Mouse (Mus musculus) macrophage (primary cell): Measurements from ENCODE around the gene Furin. TPM values are rescaled to one million over a fixed set of nuclear protein-coding genes. Genes with fewer than 3 reads are reported as not detected.

Experiments used
- H3K27ac ChIP-seq: fragments of 350-480 bp; formaldehyde crosslinking; 2 replicates; pipeline ENCODE4 v1.9.0; 2021
- H3K36me3 ChIP-seq: fragments of 350-480 bp; formaldehyde crosslinking; 2 replicates; pipeline ENCODE4 v1.9.0; 2021; ENCODE audit errors: inconsistent target
- H3K4me3 ChIP-seq: fragments of 350-480 bp; formaldehyde crosslinking; 2 replicates; pipeline ENCODE4 v1.9.0; 2021; ENCODE audit errors: inconsistent target
- H3K79me2 ChIP-seq: fragments of 350-480 bp; formaldehyde crosslinking; 2 replicates; pipeline ENCODE4 v1.9.0; 2021; ENCODE audit errors: inconsistent target
- WGBS: methylation state at CpG from one replicate; pipeline ENCODE4 v1.1.7; 2026; ENCODE audit warnings: inconsistent platforms; ENCODE audit not compliant: missing documents; 5-methylcytosine and 5-hydroxymethylcytosine counted together
- polyA plus RNA-seq: library from polyadenylated mRNA; stranded (reverse); fragments of 250-400 nt; gene quantifications from 3 replicates; pipeline ENCODE4 v1.2.4, GENCODE M21; 2018; ENCODE audit warnings: inconsistent platforms

Furin gene
- polyA plus RNA-seq, 1 experiment from 2014 or later: 37.1 TPM

DNA sequence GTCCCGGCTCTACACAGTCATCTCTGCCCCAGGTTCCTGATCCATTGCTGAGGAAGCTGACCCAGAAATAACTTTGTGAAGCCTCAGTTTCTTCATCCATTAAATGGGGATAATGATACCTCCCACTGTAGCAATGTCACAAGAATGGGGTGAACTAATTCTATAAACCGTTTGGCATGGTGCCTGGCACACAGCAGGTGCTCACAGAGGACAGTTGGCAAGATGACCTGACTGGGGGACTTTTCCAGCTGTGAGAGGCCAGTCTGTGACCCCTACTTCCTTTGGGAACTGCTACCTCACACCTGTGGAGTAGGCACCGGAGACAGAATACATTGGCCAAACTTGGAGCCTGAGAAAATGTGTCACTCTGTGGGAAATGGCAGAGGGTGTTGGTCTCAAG is 12.8 kb upstream of the Furin start:
- Histone ChIP-seq H3K36me3 (no peaks in the 10 kb centered on the region), H3K79me2 (no peaks in the 10 kb centered on the region), H3K4me3 (no peak overlapping the region), H3K27ac (no peak overlapping the region)
- 92% methylated on average over 3 of the region's 3 CpGs for WGBS

- H3K4me3 ChIP-seq: no peak overlapping the region
- no peak overlapping the region for H3K27ac ChIP-seq
- H3K36me3 ChIP-seq: no peaks in the 10 kb centered on the region
- no peaks in the 10 kb centered on the region for H3K79me2 ChIP-seq
Measured at GRCm38 (mm10) chr7:80417601-80418000, 12.4 kb upstream of the Furin start.

DNA sequence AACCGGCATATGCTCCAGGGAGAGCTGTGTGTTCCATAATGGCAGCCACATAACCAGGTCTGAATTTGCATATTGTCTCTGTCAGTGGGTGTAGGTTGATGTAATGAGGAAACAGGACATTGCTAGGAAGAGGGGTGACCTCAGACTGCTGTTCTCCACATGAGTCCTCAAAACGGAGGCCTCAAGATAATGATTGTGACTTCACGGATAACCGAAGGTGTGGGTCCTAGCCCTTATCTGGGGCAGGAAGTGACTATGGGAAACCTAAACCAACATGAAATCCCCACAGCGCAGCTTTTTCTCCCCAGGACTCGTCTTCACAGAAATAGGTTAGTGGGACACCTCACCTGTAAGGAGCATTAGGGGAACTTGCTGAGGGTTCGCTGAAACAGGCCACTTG is 11.7 kb upstream of the Furin start:
- H3K79me2 ChIP-seq: no peaks in the 10 kb centered on the region
- H3K4me3 ChIP-seq: no peak overlapping the region
- no peaks in the 10 kb centered on the region for H3K36me3 ChIP-seq
- WGBS: 60% methylated on average over 7 of the region's 7 CpGs
- no peak overlapping the region for H3K27ac ChIP-seq

GRCm38 (mm10) chr7:80414303-80414855 is 9.1 kb upstream of the Furin start:
- Histone ChIP-seq H3K27ac (no peak overlapping the region), H3K79me2 (no peaks in the 10 kb centered on the region), H3K36me3 (no peaks in the 10 kb centered on the region), H3K4me3 (no peak overlapping the region)
- 72% methylated on average over 7 of the region's 7 CpGs for WGBS

DNA sequence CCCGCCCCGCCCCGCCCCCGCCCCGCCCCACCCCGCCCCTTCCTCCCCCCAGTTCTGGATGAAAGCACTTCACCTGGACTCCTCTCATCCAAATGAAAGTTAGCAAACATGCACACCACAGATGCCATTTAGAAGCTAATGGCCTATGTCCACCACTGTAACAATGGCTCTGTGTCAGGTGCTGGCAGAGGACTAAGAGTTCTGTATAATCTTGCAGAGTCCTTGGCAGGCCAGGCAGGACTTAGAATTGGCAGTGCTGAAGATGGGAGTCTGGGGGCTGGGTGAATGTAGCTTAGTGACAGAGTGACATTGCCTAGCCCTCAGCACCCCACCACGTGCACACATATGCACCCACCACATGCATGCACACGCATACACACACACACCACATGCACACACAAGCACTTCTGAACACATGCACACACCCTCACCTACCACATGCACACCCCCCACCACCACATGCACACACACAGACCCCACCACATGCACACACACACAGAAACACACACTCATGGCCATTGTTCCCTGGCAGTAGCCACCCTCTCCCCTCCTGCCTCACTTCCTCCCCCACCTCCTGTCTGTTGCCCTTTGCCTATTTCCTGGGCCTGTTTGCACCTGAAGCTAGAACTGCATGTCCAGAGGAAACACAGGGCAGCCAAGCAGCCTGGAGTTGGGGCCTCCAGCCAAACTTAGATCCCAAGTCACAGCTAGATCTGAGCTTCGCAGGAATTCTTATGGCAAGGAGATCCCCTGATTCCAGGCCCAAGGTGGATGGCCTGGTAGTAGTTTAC is 8.5 kb upstream of the Furin start:
- no peak overlapping the region for H3K27ac ChIP-seq
- no peaks in the 10 kb centered on the region for H3K36me3 ChIP-seq
- H3K4me3 ChIP-seq: no peak overlapping the region
- H3K79me2 ChIP-seq: no peaks in the 10 kb centered on the region
- WGBS: 95% methylated on average over 3 of the region's 9 CpGs

- H3K4me3 ChIP-seq: no peak overlapping the region
- WGBS: 99% methylated on average over 5 of the region's 5 CpGs
- no peak overlapping the region for H3K27ac ChIP-seq
- H3K79me2 ChIP-seq: no peaks in the 10 kb centered on the region
- H3K36me3 ChIP-seq: no peaks in the 10 kb centered on the region
Measured at GRCm38 (mm10) chr7:80412781-80413180, 7.5 kb upstream of the Furin start.

DNA sequence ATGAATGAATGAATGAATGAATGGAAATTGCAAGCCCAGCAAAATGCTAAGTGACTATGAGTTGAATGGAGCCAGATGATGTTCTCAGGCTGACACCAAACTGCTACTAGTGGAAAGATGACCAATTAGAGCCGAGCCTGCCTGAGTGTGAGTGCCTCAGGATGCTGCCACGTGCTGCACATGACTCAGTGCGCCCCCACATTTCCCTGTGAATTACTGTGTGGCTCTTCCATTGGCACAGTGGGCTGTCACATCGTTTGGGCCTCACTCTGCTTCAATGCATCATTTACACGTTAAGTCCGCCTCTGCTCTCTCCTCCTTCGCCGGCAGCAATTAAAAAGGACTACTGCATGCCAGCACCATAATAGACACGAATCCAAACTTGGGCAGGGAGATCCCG is 7.0 kb upstream of the Furin start:
- Histone ChIP-seq H3K27ac (no peak overlapping the region), H3K4me3 (no peak overlapping the region), H3K79me2 (no peaks in the 10 kb centered on the region), H3K36me3 (no peaks in the 10 kb centered on the region)
- WGBS: 95% methylated on average over 10 of the region's 10 CpGs

DNA sequence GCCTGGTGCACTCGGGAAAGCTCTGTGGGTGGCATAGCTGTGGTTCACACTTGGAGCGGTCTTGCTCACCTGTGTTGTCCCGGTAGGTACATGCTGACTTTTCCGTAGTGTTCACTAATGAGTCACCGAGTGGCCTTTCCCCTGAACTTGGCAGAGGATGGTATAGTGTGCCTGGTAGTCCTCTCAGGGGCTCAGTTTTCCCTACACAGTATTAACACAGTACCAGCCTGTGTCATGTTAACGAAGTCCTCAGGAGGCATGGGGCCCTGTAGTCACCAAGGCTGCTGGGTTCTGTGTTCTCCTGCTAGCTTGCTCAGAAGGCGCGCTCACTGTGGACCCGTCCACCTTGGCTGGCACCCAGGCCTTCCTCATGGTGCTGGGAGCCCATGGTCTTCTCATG is 5.1 kb upstream of the Furin start:
- no peaks in the 10 kb centered on the region for H3K36me3 ChIP-seq
- WGBS: 91% methylated on average over 9 of the region's 9 CpGs
- no peak overlapping the region for H3K27ac ChIP-seq
- H3K79me2 ChIP-seq: no peaks in the 10 kb centered on the region; the same call in 1 of the 2 replicates
- no peak overlapping the region for H3K4me3 ChIP-seq

DNA sequence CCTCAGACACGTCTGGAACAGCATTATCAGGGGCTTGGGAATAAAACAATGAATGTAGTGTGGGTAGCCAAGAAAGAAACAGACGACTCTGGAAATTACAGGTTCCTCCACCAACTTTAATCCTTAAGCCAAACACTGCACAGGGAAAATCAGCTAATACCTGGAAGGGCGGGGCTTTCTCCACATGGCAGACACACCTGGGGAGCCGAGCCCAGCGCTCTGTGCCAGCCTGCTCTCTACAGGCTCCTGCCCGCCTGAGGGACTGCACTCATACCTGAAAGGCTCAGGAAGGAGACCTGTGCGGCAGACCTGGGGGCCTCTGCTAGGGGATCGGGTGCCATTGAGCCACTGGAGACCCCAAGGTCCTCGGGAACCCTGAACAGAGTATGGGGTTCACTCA is 2.5 kb upstream of the Furin start:
- Histone ChIP-seq H3K36me3 (no peaks in the 10 kb centered on the region), H3K27ac (no peak overlapping the region), H3K4me3 (no peak overlapping the region), H3K79me2 (no peaks in the 10 kb centered on the region; the same call in 1 of the 2 replicates)
- 92% methylated on average over 9 of the region's 9 CpGs for WGBS

DNA sequence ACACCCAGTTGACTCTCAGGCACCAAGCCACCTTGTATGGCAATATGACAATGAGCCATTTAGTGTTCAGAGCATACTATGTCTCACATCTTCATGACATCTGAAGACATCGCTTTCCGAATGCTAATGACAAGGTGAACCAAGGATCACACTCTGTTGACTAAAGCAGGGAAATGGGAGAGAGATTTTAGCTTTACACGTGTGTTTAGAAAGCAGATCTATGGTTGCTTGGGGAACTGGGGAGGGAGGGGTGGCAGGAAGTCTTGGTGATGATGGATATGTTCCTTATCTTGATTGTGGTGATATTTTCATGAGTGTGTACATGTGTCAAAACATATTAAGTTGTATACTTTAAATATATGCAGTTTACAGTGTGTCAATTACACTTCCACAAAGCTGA is 950 bp upstream of the Furin start:
- Histone ChIP-seq H3K36me3 (no peaks in the 10 kb centered on the region), H3K27ac (no peak overlapping the region), H3K4me3 (no peak overlapping the region), H3K79me2 (peaks cover 7% of the 10 kb centered on the region)
- 76% methylated on average over 3 of the region's 3 CpGs for WGBS

GRCm38 (mm10) chr7:80404101-80404894 is 938 bp downstream of the Furin start:
- Histone ChIP-seq H3K36me3 (no peaks in the 10 kb centered on the region), H3K79me2 (peaks cover 26% of the 10 kb centered on the region), H3K4me3 (peak overlapping the region; percentile 19; the same call in 1 of the 2 replicates), H3K27ac (peak overlapping the region; percentile 92)
- 19% methylated on average over 7 of the region's 7 CpGs for WGBS

DNA sequence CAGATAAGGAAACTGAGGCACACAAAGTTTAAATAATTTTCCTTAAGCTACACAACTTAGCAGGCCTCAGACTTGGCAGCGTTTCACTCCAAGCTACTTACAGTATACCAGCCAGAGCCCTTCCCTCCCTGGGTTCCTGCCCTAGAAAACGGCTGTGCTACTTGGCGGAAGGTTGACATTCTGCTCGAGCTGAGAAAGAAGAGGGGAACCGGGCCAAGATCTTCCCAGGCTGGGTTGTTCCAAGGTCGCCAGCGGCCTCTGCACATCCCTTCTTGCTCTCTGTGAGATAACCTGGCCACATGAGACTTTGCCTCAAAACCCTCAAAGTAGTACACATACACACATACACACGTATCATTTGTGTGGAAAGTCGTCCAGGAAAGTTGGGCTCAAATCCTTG is 1.7 kb downstream of the Furin start:
- WGBS: 13% methylated on average over 6 of the region's 9 CpGs
- Histone ChIP-seq H3K4me3 (peak overlapping the region; percentile 35), H3K27ac (peak overlapping the region; percentile 92), H3K79me2 (peaks cover 33% of the 10 kb centered on the region), H3K36me3 (no peaks in the 10 kb centered on the region)

- H3K36me3 ChIP-seq: peaks cover 4% of the 10 kb centered on the region; the same call in 1 of the 2 replicates
- peaks cover 41% of the 10 kb centered on the region for H3K79me2 ChIP-seq
- H3K27ac ChIP-seq: peak overlapping the region; percentile 92
- 1% methylated on average over 68 of the region's 92 CpGs for WGBS
- H3K4me3 ChIP-seq: peak overlapping the region; percentile 35
Measured at GRCm38 (mm10) chr7:80402651-80403321, 2.5 kb downstream of the Furin start.

DNA sequence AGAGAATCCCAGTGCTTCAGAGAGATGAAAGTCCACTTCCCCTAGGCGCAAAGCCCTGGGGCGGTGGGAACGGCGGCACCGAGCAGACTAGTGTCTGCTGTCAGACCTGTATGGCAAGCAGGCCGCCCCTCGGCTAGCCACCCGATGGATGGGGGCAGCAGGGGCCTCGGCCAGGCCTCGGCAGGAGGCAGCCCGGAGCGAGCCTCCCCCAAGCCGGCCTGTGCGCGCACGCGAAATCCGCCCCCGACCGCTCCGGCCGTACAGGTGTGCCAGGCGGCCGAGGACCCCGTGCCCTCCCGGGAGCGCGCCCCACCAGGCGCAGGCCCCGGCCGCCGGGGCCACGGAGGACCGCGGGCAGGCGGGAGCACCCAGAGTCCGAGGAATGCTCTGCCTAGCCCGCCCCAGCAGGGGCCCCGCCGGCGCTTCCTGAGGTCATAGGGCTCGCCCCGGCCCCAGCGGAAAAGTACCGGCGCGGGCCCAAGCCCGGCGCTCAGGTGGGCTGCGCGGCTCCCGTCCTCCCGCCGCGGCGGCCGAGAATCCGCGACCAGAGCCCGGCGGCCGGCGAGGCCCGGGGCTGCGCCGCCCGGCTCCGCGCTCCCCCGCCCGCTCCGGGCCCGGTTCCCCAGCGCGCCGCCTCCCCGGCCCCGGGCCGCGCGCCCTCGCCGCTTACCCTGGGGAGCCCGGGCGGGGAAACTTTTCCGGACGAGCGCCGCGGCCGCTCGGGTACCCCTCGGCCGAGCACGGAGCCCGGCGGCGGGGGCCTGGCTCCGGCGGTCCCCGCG is 3.2 kb downstream of the Furin start:
- peak overlapping the region; percentile 62 for H3K4me3 ChIP-seq
- H3K27ac ChIP-seq: peak overlapping the region; percentile 37
- peaks cover 48% of the 10 kb centered on the region for H3K79me2 ChIP-seq
- peaks cover 11% of the 10 kb centered on the region; the same call in 1 of the 2 replicates for H3K36me3 ChIP-seq
- WGBS: 2% methylated on average over 58 of the region's 102 CpGs
